Mouse (Mus musculus) kidney, adult 11 months (tissue): ENCODE results near the gene Ttc7b.

Experiments
- DNase-seq: peaks from one replicate; pipeline ENCODE4 v3.0.0; 2022

The Ttc7b gene

GRCm38 (mm10) chr12:100262846-100263245 lies 257.8 kb downstream of the Ttc7b start:
- DNase-seq: no peak

- DNase-seq: no peak
These were observed 258.9 kb downstream of the Ttc7b start for GRCm38 (mm10) chr12:100261761-100262160.

- DNase-seq: no peak
These were observed 260.5 kb downstream of the Ttc7b start for GRCm38 (mm10) chr12:100260151-100260550.

GRCm38 (mm10) chr12:100257779-100258178 lies 262.8 kb downstream of the Ttc7b start:
- no peak for DNase-seq

GRCm38 (mm10) chr12:100255441-100255949 lies 265.1 kb downstream of the Ttc7b start:
- no peak for DNase-seq

GRCm38 (mm10) chr12:100254471-100254870 lies 266.2 kb downstream of the Ttc7b start:
- no peak for DNase-seq
